Mouse (Mus musculus) hindbrain, embryonic 12.5 days (tissue): ENCODE measurements at regions not wholly inside any gene's neighbourhood (a gene's known extent, or its start where the extent isn't known, plus 50 kb on each side); places are given as distances from the start of the nearest gene placed in this dataset.

Experiments
- ATAC-seq: fragments of 200-750 bp; cut with Nextera tagmentation; 2 replicates; pipeline ENCODE4 v1.8.0; 2017; ENCODE audit warnings: moderate TSS enrichment; ENCODE audit not compliant: low FRiP score
- H3K27ac ChIP-seq: fragments of 300-500 bp; sonication (generic); 2 replicates; pipeline ENCODE4 v1.5.1; 2016; ENCODE audit warnings: mild to moderate bottlenecking
- H3K27me3 ChIP-seq: fragments of 300-500 bp; sonication (generic); 2 replicates; pipeline ENCODE4 v1.6.1; 2016; ENCODE audit warnings: mild to moderate bottlenecking
- H3K36me3 ChIP-seq: fragments of 300-500 bp; sonication (generic); 2 replicates; pipeline ENCODE4 v1.6.1; 2016; ENCODE audit warnings: mild to moderate bottlenecking
- H3K4me1 ChIP-seq: fragments of 300-500 bp; sonication (generic); 2 replicates; pipeline ENCODE4 v1.6.1; 2016
- H3K4me2 ChIP-seq: fragments of 300-500 bp; sonication (generic); replicated peaks from 2 replicates; pipeline ENCODE4 v1.6.1; 2016; ENCODE audit warnings: mild to moderate bottlenecking
- H3K4me3 ChIP-seq: fragments of 300-500 bp; sonication (generic); 2 replicates; pipeline ENCODE4 v1.5.1; 2016; ENCODE audit warnings: mild to moderate bottlenecking
- H3K9ac ChIP-seq: fragments of 300-500 bp; sonication (generic); 2 replicates; pipeline ENCODE4 v1.6.1; 2016; ENCODE audit warnings: mild to moderate bottlenecking, moderate library complexity
- H3K9me3 ChIP-seq: fragments of 300-500 bp; sonication (generic); replicated peaks from 2 replicates; pipeline ENCODE4 v1.6.1; 2016; ENCODE audit warnings: mild to moderate bottlenecking
- WGBS: fragments of 180-500 bp; shearing (Covaris S2); methylation state at CpG from one replicate; pipeline ENCODE4 v1.1.7; 2016; 5-methylcytosine and 5-hydroxymethylcytosine counted together

DNA sequence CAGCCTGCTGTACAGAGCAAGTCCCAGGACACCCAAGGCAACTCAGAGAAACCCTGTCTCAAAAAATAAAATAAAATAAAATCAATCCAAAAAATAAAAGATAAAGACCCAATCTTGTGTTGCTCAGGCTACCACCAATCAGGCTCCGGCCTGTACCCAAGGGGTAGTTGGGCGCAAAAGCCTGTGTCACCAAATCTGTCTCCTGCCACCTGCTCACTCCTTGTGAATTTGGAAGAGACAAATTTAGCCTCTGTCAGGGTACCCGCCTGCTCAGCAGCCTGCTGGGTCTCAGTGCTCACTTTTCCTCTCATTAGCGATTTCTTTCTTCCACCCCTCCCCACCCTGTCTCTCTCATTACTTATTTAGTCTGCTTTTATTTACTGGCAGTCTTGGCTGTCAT is 54.6 kb downstream of the Sox4 start:
- Histone ChIP-seq H3K9ac (no peak overlapping the region), H3K4me1 (no peaks in the 10 kb centered on the region), H3K27me3 (no peaks in the 10 kb centered on the region), H3K9me3 (peaks cover 8% of the 10 kb centered on the region; the same call in 1 of the 2 replicates), H3K4me3 (no peak overlapping the region), H3K4me2 (no peak overlapping the region), H3K27ac (no peak overlapping the region), H3K36me3 (no peaks in the 10 kb centered on the region)
- 83% methylated on average over 4 of the region's 4 CpGs for WGBS
- ATAC-seq: no peak

DNA sequence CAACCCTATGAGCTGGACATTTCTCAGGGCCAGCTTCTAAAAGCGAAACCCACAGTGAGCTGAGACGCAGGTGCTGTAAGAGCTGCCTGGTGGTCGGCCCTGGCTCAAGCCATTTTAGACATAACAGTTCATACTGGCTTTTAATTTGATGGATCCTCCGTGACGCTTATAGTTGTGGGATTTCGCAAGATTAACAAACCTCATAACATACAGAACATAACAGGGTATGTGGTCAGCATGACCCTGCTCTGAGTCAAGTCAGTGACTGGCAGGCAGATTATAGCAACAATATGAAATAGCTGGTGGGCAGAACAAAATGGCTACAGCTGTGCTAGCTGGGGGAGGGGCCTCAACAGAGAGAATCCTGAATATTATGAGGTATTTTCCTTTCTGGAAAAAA is 60.6 kb downstream of the Sox4 start:
- no peak overlapping the region for H3K9ac ChIP-seq
- H3K36me3 ChIP-seq: no peaks in the 10 kb centered on the region
- no peak overlapping the region for H3K27ac ChIP-seq
- H3K4me3 ChIP-seq: no peak overlapping the region
- no peaks in the 10 kb centered on the region; the same call in 1 of the 2 replicates for H3K4me1 ChIP-seq
- ATAC-seq: no peak
- peaks cover 8% of the 10 kb centered on the region; the same call in 1 of the 2 replicates for H3K9me3 ChIP-seq
- no peak overlapping the region for H3K4me2 ChIP-seq
- no peaks in the 10 kb centered on the region for H3K27me3 ChIP-seq
- WGBS: 90% methylated on average over 6 of the region's 6 CpGs

DNA sequence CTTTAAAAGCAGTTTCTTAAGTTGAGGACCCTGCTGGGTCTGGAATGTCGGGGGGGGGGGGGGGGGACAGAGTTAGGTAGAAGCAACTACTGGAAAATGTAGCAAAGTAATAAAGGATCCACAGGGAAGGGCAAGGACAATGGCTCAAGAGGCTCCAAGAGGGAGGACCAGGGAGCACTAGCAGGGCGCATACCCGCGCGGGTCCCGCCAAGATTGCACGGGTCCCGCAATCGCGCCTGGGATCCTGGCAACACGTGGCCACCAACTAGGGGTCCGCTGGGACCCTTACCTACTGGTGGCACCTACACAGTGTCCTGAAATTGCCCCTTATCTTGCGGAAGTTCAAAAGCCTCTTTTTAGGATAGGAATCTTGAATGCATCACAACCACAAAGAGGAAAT is 66.4 kb downstream of the Sox4 start:
- WGBS: 7% methylated on average over 13 of the region's 13 CpGs
- no peak overlapping the region for H3K4me3 ChIP-seq
- peaks cover 20% of the 10 kb centered on the region for H3K27me3 ChIP-seq
- H3K36me3 ChIP-seq: no peaks in the 10 kb centered on the region
- peak overlapping the region; percentile 23 for H3K4me2 ChIP-seq
- H3K27ac ChIP-seq: no peak overlapping the region
- H3K9ac ChIP-seq: no peak overlapping the region
- ATAC-seq: no peak
- no peaks in the 10 kb centered on the region for H3K9me3 ChIP-seq
- H3K4me1 ChIP-seq: peaks cover 29% of the 10 kb centered on the region

DNA sequence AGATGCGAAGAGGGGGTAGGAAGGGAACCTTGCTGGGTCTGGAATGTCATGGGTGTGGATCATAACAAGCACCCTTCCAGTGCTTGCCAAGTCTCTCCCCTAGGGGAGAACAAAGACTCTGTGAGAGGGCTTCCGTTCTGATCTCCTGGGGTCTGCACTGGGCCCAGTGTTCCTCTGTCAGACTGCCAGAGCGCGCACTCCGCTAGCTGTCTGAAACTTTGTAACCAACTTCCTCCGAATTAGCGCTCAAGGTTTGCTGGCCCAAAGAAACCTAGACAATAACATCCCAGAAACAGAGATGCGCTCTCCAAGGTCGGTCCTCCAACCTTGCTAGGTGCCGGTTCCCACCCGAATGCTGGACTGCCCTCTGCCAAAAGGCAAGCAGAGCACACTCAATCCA is 66.8 kb downstream of the Sox4 start:
- Histone ChIP-seq H3K36me3 (no peaks in the 10 kb centered on the region), H3K9me3 (no peaks in the 10 kb centered on the region), H3K27ac (no peak overlapping the region), H3K4me3 (no peak overlapping the region), H3K4me2 (peak overlapping the region; percentile 23), H3K9ac (no peak overlapping the region), H3K4me1 (peaks cover 33% of the 10 kb centered on the region), H3K27me3 (peaks cover 20% of the 10 kb centered on the region)
- 4% methylated on average over 11 of the region's 11 CpGs for WGBS
- ATAC-seq: no peak

DNA sequence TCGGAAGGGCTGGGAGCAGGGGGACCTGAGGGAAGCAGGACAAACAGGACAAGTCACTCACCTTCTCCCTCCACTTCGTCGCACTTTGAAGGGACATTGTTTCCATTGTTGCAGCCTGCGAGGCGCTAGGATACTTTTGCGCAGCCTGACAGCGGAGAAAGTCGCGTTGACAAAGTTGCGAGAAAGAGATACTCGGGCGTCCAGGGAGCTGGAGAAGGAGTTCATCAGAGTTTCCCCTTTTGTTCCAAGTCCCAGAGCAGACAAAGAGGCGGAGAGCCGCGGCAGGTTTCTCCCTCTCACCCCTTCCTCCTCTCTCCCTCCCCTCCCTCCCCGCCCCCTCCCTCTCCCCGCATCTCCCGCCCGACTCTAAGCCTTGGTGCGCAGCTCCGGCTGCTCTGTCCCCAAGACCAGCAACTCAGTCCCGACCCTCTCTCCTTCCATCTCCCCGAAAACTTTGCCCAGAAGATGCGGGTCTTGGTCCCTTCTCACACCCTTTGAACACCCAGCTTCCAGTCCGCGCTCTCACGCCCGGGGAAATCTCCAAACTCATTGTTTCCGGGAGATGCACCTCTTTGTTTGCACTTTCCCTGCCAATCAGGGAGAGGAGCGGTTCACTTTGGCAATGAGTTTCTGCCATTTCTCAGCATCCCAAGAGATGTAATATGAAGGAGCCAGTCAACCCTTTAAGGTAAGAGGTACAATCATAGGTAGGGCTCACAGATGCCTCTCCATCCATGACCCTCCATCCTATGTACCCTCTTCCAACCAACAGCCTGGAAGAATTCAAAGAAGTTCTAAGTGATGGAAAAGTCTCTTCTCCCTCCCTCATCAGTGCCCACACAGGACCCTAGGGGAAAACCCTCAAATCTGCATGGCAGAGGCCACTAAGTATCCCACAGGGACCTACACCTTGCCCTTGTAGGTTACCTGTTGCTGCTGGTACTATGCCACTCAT is 68.2 kb downstream of the Sox4 start:
- peak overlapping the region; percentile 74 for H3K4me2 ChIP-seq
- peak overlapping the region; percentile 78 for H3K9ac ChIP-seq
- H3K27me3 ChIP-seq: peaks cover 20% of the 10 kb centered on the region
- no peaks in the 10 kb centered on the region for H3K36me3 ChIP-seq
- ATAC-seq: peak; percentile 71
- peak overlapping the region; percentile 59 for H3K4me3 ChIP-seq
- H3K4me1 ChIP-seq: peaks cover 45% of the 10 kb centered on the region
- no peaks in the 10 kb centered on the region for H3K9me3 ChIP-seq
- 0% methylated on average over 25 of the region's 30 CpGs for WGBS
- H3K27ac ChIP-seq: peak overlapping the region; percentile 57

DNA sequence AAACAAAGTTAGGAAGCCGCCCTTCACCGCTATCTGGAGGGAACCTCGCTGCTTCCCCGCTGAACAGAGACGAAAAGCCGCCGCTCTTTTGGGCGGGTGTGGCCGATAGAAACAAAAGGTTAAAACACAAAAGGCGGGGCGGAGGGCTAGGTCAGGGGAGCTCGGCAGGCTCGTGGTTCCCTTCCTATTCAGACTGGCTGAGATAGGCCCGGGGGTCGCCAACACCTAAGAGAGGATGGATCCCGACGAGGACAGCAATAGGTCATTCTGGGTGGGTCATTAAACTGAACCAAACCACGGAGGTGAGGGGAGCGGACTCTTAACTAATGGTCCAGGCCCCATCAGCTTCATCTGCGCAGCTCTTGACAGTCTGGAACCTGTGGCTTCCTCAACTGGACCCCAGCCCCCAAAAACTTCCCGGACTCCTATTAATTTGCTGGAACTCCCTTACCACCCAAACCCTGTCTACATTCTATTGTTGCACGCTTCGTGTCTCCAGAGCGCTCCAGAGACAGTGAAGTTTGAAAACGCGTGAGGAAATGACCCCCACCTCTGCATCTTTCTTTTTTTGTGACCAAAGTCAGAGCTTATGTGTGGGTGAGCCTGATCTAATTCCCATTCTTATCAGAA is 69.2 kb downstream of the Sox4 start:
- Histone ChIP-seq H3K36me3 (no peaks in the 10 kb centered on the region), H3K9ac (peak overlapping the region; percentile 78), H3K27me3 (peaks cover 20% of the 10 kb centered on the region), H3K4me2 (peak overlapping the region; percentile 74), H3K9me3 (no peaks in the 10 kb centered on the region), H3K27ac (no peak overlapping the region), H3K4me1 (peaks cover 56% of the 10 kb centered on the region), H3K4me3 (peak overlapping the region; percentile 59)
- WGBS: 0% methylated on average over 25 of the region's 26 CpGs
- ATAC-seq: peak; percentile 14

DNA sequence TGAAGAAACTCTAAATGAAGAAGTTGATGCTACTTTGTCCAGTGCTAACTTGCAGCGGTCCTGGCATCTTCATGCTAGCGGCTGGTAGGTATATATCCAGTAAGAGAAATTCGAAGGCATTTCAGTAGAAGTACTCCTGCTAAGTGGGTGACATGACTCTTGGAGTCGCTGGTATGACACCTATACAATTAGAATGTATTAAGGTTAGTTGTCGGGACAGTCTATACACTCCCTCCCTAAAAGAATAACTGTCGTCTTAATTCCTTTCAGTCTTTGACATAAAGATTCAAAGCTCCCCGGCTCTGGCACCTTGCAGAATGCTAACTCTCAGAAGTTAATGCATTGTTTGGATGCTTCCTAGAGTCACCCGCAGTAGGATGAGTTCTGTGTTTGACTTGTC is 70.1 kb downstream of the Sox4 start:
- Histone ChIP-seq H3K27me3 (peaks cover 20% of the 10 kb centered on the region), H3K4me3 (peak overlapping the region; percentile 59), H3K9me3 (no peaks in the 10 kb centered on the region), H3K4me1 (peaks cover 63% of the 10 kb centered on the region), H3K4me2 (peak overlapping the region; percentile 74), H3K27ac (no peak overlapping the region), H3K36me3 (no peaks in the 10 kb centered on the region), H3K9ac (peak overlapping the region; percentile 78)
- WGBS: 33% methylated on average over 8 of the region's 8 CpGs
- no peak for ATAC-seq

DNA sequence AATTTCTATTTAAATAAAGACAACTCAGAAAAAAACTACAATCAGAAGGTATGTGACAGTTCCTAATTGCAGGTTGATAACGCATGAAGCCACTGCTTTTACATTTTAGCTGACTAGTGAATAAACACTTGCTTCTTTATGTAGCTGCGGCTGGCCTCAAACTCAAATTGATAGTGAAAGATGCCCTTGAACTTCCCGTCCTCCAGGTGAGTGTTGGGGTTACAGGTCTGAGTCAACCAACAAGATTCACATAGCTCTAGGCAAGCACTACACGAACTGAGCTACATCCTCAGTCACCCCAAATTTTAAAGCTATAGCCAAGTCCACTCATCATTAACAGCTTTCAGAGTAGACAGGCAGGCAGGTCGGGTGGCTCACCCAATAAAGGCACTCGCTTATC is 72.6 kb downstream of the Sox4 start:
- H3K4me2 ChIP-seq: peak overlapping the region; percentile 74
- H3K4me3 ChIP-seq: 0 out of 2 replicates have a peak overlapping the region, but pooled peaks have one; percentile 13
- no peak overlapping the region for H3K27ac ChIP-seq
- no peak overlapping the region for H3K9ac ChIP-seq
- no peak for ATAC-seq
- no peaks in the 10 kb centered on the region for H3K9me3 ChIP-seq
- H3K36me3 ChIP-seq: no peaks in the 10 kb centered on the region
- H3K4me1 ChIP-seq: peaks cover 71% of the 10 kb centered on the region
- peaks cover 3% of the 10 kb centered on the region; the same call in 1 of the 2 replicates for H3K27me3 ChIP-seq
- WGBS: 69% methylated on average over 6 of the region's 6 CpGs

DNA sequence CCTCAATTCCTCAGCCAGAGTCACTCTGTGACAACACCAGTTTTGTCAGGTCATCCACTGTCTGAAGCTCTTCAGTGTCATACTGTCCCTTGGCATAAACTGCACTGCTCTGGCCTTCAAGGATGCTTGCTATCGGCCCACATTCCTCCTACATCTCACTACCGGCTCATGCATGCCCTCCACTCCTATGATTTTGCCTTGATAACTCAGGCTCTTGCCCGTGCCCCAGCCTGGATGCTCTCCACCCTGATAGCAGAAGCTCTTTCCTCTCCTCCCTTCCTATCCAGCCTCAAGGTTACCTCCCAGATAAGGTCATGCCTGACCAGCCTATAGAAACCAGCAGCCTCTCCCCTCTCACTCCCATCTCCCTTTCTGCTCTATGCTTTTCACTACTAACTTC is 74.8 kb downstream of the Sox4 start:
- H3K9ac ChIP-seq: no peak overlapping the region
- 0 out of 2 replicates have a peak, but pooled peaks cover 7% of the 10 kb centered on the region for H3K36me3 ChIP-seq
- H3K27ac ChIP-seq: no peak overlapping the region
- no peak overlapping the region for H3K4me2 ChIP-seq
- peaks cover 70% of the 10 kb centered on the region for H3K4me1 ChIP-seq
- H3K27me3 ChIP-seq: no peaks in the 10 kb centered on the region
- no peaks in the 10 kb centered on the region for H3K9me3 ChIP-seq
- H3K4me3 ChIP-seq: no peak overlapping the region
- ATAC-seq: no peak
- whole genome bisulfite sequencing: 82% methylated on average over 3 of the region's 3 CpGs

DNA sequence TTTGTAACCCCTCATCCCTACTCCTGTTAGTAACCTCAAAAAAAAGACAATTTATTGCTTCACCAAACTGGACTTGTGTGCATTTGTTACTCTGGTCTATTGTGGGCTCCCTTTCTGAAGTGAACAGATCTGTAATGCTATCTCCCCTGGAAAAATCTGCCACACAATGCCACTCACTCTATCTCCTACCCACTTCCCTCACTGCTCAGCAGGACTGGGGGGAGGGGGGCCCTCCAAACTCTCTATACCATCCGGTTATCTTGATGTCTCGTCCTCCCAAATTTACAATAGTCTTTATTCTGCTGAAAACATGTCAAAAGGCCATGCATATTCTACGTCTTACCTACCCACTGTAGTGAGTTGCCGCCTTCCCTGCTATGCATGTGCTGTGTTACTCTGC is 76.7 kb downstream of the Sox4 start:
- Histone ChIP-seq H3K9me3 (no peaks in the 10 kb centered on the region), H3K27ac (no peak overlapping the region), H3K4me2 (no peak overlapping the region), H3K27me3 (no peaks in the 10 kb centered on the region), H3K9ac (no peak overlapping the region), H3K36me3 (peaks cover 24% of the 10 kb centered on the region), H3K4me1 (peaks cover 56% of the 10 kb centered on the region), H3K4me3 (no peak overlapping the region)
- no peak for ATAC-seq
- WGBS: 61% methylated on average over 4 of the region's 4 CpGs

DNA sequence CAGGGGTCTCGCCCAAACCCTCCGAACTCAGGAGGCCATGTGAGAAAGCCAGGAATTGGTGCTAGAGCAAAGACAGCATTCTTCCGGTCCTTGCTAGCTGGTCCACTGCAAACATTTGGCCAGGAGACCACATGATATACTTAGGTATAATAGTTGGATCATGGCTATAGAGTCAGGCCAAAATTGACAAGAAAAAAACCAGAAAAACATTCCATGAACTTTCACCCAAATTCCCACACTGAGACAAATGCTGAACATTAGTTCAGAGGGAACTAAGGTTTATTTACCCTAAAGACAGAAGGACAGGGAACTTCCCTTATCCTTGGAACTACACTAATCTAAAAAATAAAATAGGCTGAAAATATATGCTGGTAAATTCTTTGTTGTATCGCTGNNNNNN is 82.8 kb downstream of the Sox4 start:
- 93% methylated on average over 4 of the region's 4 CpGs for WGBS
- H3K27me3 ChIP-seq: no peaks in the 10 kb centered on the region
- H3K9me3 ChIP-seq: no peaks in the 10 kb centered on the region
- no peak overlapping the region for H3K4me2 ChIP-seq
- no peak for ATAC-seq
- peaks cover 41% of the 10 kb centered on the region for H3K36me3 ChIP-seq
- H3K4me1 ChIP-seq: peaks cover 16% of the 10 kb centered on the region; the same call in 1 of the 2 replicates
- no peak overlapping the region for H3K27ac ChIP-seq
- H3K4me3 ChIP-seq: no peak overlapping the region
- no peak overlapping the region for H3K9ac ChIP-seq

DNA sequence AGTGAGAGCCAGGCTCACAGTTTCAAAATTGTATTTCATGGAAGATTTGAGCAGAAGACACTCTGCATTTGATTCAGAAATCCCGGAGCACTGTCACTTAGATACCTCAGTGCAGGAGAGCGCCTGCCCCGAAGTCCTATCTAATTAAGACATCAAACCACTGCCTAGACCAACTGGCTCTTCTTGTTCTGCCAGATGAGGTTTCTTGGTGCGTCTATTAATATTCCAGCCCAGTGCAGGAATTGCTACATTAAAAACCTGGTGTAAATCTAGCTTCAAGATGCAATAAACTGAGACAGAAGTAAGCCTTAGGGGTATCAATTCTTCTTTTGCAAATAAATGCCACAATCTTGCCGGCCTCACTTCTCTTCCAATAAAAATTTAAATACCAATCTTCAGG is 86.3 kb downstream of the Sox4 start:
- 70% methylated on average over 5 of the region's 5 CpGs for WGBS
- no peak overlapping the region for H3K4me2 ChIP-seq
- H3K36me3 ChIP-seq: peaks cover 45% of the 10 kb centered on the region
- no peaks in the 10 kb centered on the region for H3K27me3 ChIP-seq
- H3K4me1 ChIP-seq: peaks cover 9% of the 10 kb centered on the region; the same call in 1 of the 2 replicates
- no peak overlapping the region for H3K9ac ChIP-seq
- ATAC-seq: no peak
- no peak overlapping the region for H3K4me3 ChIP-seq
- no peak overlapping the region; the same call in 1 of the 2 replicates for H3K27ac ChIP-seq
- 0 out of 2 replicates have a peak, but pooled peaks cover 5% of the 10 kb centered on the region for H3K9me3 ChIP-seq
